Mouse (Mus musculus) heart, embryonic 16.5 days (tissue): ENCODE data around the gene Litaf. TPM values are rescaled to one million over a fixed set of nuclear protein-coding genes. Genes with fewer than 3 reads are reported as not detected.

ENCODE experiments used
- ATAC-seq: fragments of 200-750 bp; cut with Nextera tagmentation; replicated peaks from 2 replicates; pipeline ENCODE4 v1.8.0; 2017; ENCODE audit warnings: moderate number of reproducible peaks; ENCODE audit not compliant: insufficient read depth, low FRiP score; ENCODE audit errors: extremely low read depth
- H3K27ac ChIP-seq: fragments of 300-500 bp; sonication (generic); 2 replicates; pipeline ENCODE4 v1.5.1; 2014; ENCODE audit warnings: mild to moderate bottlenecking, low read length, control low read depth, moderate library complexity
- H3K27me3 ChIP-seq: fragments of 300-500 bp; sonication (generic); 2 replicates; pipeline ENCODE4 v1.6.1; 2014; ENCODE audit warnings: low read length, mixed read lengths; ENCODE audit not compliant: control insufficient read depth, insufficient read depth
- H3K36me3 ChIP-seq: fragments of 300-500 bp; sonication (generic); 2 replicates; pipeline ENCODE4 v1.6.1; 2014; ENCODE audit not compliant: control insufficient read depth, insufficient read depth
- H3K4me1 ChIP-seq: fragments of 300-500 bp; sonication (generic); 2 replicates; pipeline ENCODE4 v1.6.1; 2014; ENCODE audit warnings: low read length, mixed read lengths; ENCODE audit not compliant: control insufficient read depth, insufficient read depth
- H3K4me2 ChIP-seq: fragments of 300-500 bp; sonication (generic); 2 replicates; pipeline ENCODE4 v1.6.1; 2014; ENCODE audit warnings: low read depth, mild to moderate bottlenecking, control low read depth, low read length
- H3K4me3 ChIP-seq: fragments of 300-500 bp; sonication (generic); 2 replicates; pipeline ENCODE4 v1.5.1; 2014; ENCODE audit warnings: mild to moderate bottlenecking, control low read depth, low read length
- H3K9ac ChIP-seq: fragments of 300-500 bp; sonication (generic); 2 replicates; pipeline ENCODE4 v1.6.1; 2014; ENCODE audit warnings: low read length, control low read depth
- H3K9me3 ChIP-seq: fragments of 300-500 bp; sonication (generic); replicated peaks from 2 replicates; pipeline ENCODE4 v1.6.1; 2016; ENCODE audit warnings: low read length; ENCODE audit not compliant: control insufficient read depth
- WGBS: fragments of 180-500 bp; shearing (Covaris S2); extraction: QIAGEN DNeasy Blood & Tissue Kit; methylation state at CpG from one replicate; pipeline ENCODE4 v1.1.7; 2014; 5-methylcytosine and 5-hydroxymethylcytosine counted together
- polyA plus RNA-seq: library from polyadenylated mRNA; unstranded; fragments of >200 nt; fragmentation: Nextera tagmentation; extraction: Ambion mirVana; gene quantifications from 2 replicates; pipeline ENCODE4 v1.2.1, GENCODE M21; 2015

Gene Litaf
- 76.6 and 78.7 TPM in 2 replicates for polyA plus RNA-seq

- WGBS, result under 1% methylated on average over 74 of the region's 78 CpGs
- H3K9me3 ChIP-seq, result no peaks in the 10 kb centered on the region
- H3K27me3 ChIP-seq, result no peaks in the 10 kb centered on the region
- H3K36me3 ChIP-seq, result no peaks in the 10 kb centered on the region
- peak; percentile 95 for ATAC-seq
- H3K4me2 ChIP-seq, result peak within 1 kb of the TSS; percentile 88
- peak within 1 kb of the TSS; percentile 77 for H3K4me3 ChIP-seq
- H3K27ac ChIP-seq, result peak within 1 kb of the TSS; percentile 91
- H3K4me1 ChIP-seq, result peaks cover 57% of the 10 kb centered on the region
- peak within 1 kb of the TSS; percentile 92 for H3K9ac ChIP-seq
Observed at GRCm38 (mm10) chr16:11066029-11066832, at the start of gene Litaf. Litaf (minus strand) TSS chr16:11066157.

DNA sequence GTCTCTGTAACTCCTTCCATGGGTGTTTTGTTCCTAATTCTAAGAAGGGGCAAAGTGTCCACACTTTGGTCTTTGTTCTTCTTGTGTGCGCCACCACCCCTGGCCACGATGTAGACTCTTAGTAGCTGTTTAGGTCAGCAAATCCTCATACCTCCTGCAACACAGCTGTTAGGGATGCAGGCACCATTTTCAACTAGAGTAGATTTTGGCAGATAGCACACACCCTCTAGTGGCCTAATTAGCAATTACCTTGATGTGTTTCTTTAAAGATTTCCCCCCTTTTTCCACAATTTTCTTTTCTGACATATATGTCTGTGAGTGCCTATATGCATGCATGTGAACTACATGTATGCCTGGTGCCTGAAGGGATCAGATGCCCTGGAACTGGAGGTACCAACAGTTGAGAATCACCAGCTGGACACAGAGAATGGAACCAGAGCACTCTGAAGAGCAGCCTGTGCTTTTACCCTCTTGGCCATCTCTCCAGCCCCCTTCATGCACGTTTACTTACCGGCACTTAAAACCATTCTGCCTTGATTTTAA is 43.3 kb upstream of the Litaf start:
- no peaks in the 10 kb centered on the region for H3K9me3 ChIP-seq
- 71% methylated on average over 4 of the region's 4 CpGs for WGBS
- ATAC-seq, result no peak
- no peaks in the 10 kb centered on the region for H3K4me1 ChIP-seq
- H3K27me3 ChIP-seq, result no peaks in the 10 kb centered on the region
- H3K9ac ChIP-seq, result no peak overlapping the region
- no peak overlapping the region for H3K4me3 ChIP-seq
- H3K36me3 ChIP-seq, result 0 out of 2 replicates have a peak, but pooled peaks cover 5% of the 10 kb centered on the region
- no peak overlapping the region for H3K4me2 ChIP-seq
- H3K27ac ChIP-seq, result no peak overlapping the region

DNA sequence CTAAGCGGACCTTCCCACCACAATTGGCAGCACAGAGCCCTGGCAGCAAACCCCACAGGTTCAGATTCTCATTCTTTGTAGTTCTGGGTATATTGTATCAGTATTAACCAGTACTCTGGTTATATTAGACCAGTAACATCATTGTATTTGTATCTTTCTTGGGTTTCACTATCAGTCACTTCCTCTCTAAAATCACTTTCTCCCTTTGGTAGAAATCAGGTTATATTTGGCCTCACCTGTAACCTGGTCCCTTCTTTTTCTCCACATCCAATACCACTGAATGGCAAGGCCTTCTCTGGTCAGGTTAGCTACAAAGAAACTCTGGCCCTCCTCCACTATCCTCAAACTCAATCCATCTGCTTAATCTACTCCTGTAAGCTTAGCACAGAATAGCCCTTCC is 38.9 kb upstream of the Litaf start:
- Histone ChIP-seq H3K4me1 (no peaks in the 10 kb centered on the region), H3K4me3 (no peak overlapping the region), H3K9ac (no peak overlapping the region), H3K27ac (no peak overlapping the region), H3K9me3 (no peaks in the 10 kb centered on the region), H3K36me3 (peaks cover 17% of the 10 kb centered on the region; the same call in 1 of the 2 replicates), H3K4me2 (no peak overlapping the region), H3K27me3 (no peaks in the 10 kb centered on the region)
- no peak for ATAC-seq
- WGBS, result 73% methylated on average over 1 of the region's 1 CpGs

GRCm38 (mm10) chr16:11097301-11097700 is 31.3 kb upstream of the Litaf start:
- WGBS, result 91% methylated on average over 3 of the region's 3 CpGs
- no peaks in the 10 kb centered on the region for H3K9me3 ChIP-seq
- H3K27ac ChIP-seq, result no peak overlapping the region
- peaks cover 11% of the 10 kb centered on the region for H3K4me1 ChIP-seq
- no peak overlapping the region for H3K4me2 ChIP-seq
- ATAC-seq, result no peak
- no peak overlapping the region for H3K9ac ChIP-seq
- no peaks in the 10 kb centered on the region for H3K27me3 ChIP-seq
- H3K36me3 ChIP-seq, result peaks cover 11% of the 10 kb centered on the region; the same call in 1 of the 2 replicates
- H3K4me3 ChIP-seq, result no peak overlapping the region

- Histone ChIP-seq H3K36me3 (peaks cover 20% of the 10 kb centered on the region; the same call in 1 of the 2 replicates), H3K27me3 (no peaks in the 10 kb centered on the region), H3K27ac (0 out of 2 replicates have a peak overlapping the region, but pooled peaks have one; percentile 18), H3K4me2 (no peak overlapping the region), H3K4me3 (no peak overlapping the region), H3K4me1 (peaks cover 17% of the 10 kb centered on the region), H3K9me3 (no peaks in the 10 kb centered on the region), H3K9ac (no peak overlapping the region)
- WGBS, result 78% methylated on average over 13 of the region's 13 CpGs
- no peak for ATAC-seq
Observed at GRCm38 (mm10) chr16:11093717-11094386, 27.9 kb upstream of the Litaf start.

- H3K9ac ChIP-seq, result 0 out of 2 replicates have a peak overlapping the region, but pooled peaks have one; percentile 23
- ATAC-seq, result peak; percentile 56; the same call in 1 of the 2 replicates
- 16% methylated on average over 3 of the region's 3 CpGs for WGBS
Observed at GRCm38 (mm10) chr16:11092523-11092922, 26.6 kb upstream of the Litaf start.

GRCm38 (mm10) chr16:11092061-11092460 is 26.1 kb upstream of the Litaf start:
- peaks cover 19% of the 10 kb centered on the region for H3K4me1 ChIP-seq
- no peak overlapping the region for H3K4me2 ChIP-seq
- H3K4me3 ChIP-seq, result no peak overlapping the region
- H3K9ac ChIP-seq, result no peak overlapping the region
- WGBS, result 30% methylated on average over 4 of the region's 4 CpGs
- no peak for ATAC-seq
- H3K27ac ChIP-seq, result peak overlapping the region; percentile 73
- H3K27me3 ChIP-seq, result no peaks in the 10 kb centered on the region
- H3K9me3 ChIP-seq, result no peaks in the 10 kb centered on the region
- peaks cover 37% of the 10 kb centered on the region for H3K36me3 ChIP-seq

More at GRCm38 (mm10) chr16:11092523-11092922, 26.6 kb upstream of the Litaf start:
- H3K4me1 ChIP-seq, result peaks cover 17% of the 10 kb centered on the region
- no peaks in the 10 kb centered on the region for H3K27me3 ChIP-seq
- no peak overlapping the region for H3K4me2 ChIP-seq
- peak overlapping the region; percentile 73 for H3K27ac ChIP-seq
- no peaks in the 10 kb centered on the region for H3K9me3 ChIP-seq
- H3K36me3 ChIP-seq, result peaks cover 33% of the 10 kb centered on the region
- no peak overlapping the region for H3K4me3 ChIP-seq

GRCm38 (mm10) chr16:11090836-11091570 is 25.0 kb upstream of the Litaf start:
- Histone ChIP-seq H3K9me3 (no peaks in the 10 kb centered on the region), H3K4me3 (no peak overlapping the region), H3K9ac (no peak overlapping the region), H3K27ac (no peak overlapping the region), H3K4me2 (no peak overlapping the region), H3K27me3 (no peaks in the 10 kb centered on the region), H3K36me3 (peaks cover 37% of the 10 kb centered on the region), H3K4me1 (peaks cover 19% of the 10 kb centered on the region)
- WGBS, result 79% methylated on average over 10 of the region's 10 CpGs
- no peak for ATAC-seq
